Mouse (Mus musculus): Measurements from ENCODE around the gene Vkorc1. TPM values are rescaled to one million over a fixed set of nuclear protein-coding genes. Genes with fewer than 3 reads are reported as not detected.
A peak's percentile ranks its signal among the peaks of the same experiment; 100 is the strongest.

The Vkorc1 gene
- total RNA-seq, 1 experiment: 88.5 TPM

- peak overlapping the region; percentile 100 for H3K9ac ChIP-seq (ENCODE audit: insufficient read depth, low read depth, low read length, poor library complexity, severe bottlenecking)
- H3K9me3 ChIP-seq (ENCODE audit: control insufficient read depth, insufficient read depth, low read depth, low read length): no peaks in the 10 kb centered on the region
- H3K27ac ChIP-seq (ENCODE audit: insufficient read depth, low read depth, low read length, poor library complexity, severe bottlenecking): peak overlapping the region; percentile 99
- peak; percentile 73 for DNase-seq (ENCODE audit: low read depth, low spot score)
- peaks cover 24% of the 10 kb centered on the region for H3K36me3 ChIP-seq (ENCODE audit: control insufficient read depth, insufficient read depth, low read length, poor library complexity, severe bottlenecking)
- no peak for TF ChIP-seq MAFK (IDR thresholded peaks at IDR 0.05; ENCODE audit: insufficient read depth, low read depth, low read length)
- TF ChIP-seq HCFC1 (IDR thresholded peaks at IDR 0.05; ENCODE audit: borderline replicate concordance, insufficient read depth, low read length): peak; percentile 74
- TF ChIP-seq ZNF384 (IDR thresholded peaks at IDR 0.05; ENCODE audit: low read depth, low read length): no peak
- peak overlapping the region; percentile 77 to 90 for H3K4me3 ChIP-seq (ENCODE audit: insufficient read depth in 1 of 2, low read depth in 1 of 2, low read length in 2 of 2, poor library complexity in 1 of 2, severe bottlenecking in 1 of 2)
- H3K4me1 ChIP-seq (ENCODE audit: control insufficient read depth in 2 of 2, insufficient read depth in 2 of 2, low read length in 2 of 2, poor library complexity in 1 of 2): peaks cover 0 to 2% of the 10 kb centered on the region in 2 experiments; a peak in 1 of 4 replicates
- in situ Hi-C loops (cut with MboI; ENCODE audit: low sequenced_read_pairs in 2 of 2, unreplicated experiment in 2 of 2): no loop called here
Measured at GRCm38 (mm10) chr7:127875627-127876001, 19.8 kb downstream of the Vkorc1 start.

- Histone ChIP-seq H3K27ac (ENCODE audit: insufficient read depth, low read depth, low read length, poor library complexity, severe bottlenecking) (peak overlapping the region; percentile 99; the same call in 1 of the 2 replicates), H3K9me3 (ENCODE audit: control insufficient read depth, insufficient read depth, low read depth, low read length) (no peaks in the 10 kb centered on the region), H3K9ac (ENCODE audit: insufficient read depth, low read depth, low read length, poor library complexity, severe bottlenecking) (peak overlapping the region; percentile 100), H3K36me3 (ENCODE audit: control insufficient read depth, insufficient read depth, low read length, poor library complexity, severe bottlenecking) (peaks cover 18% of the 10 kb centered on the region), H3K4me1 (ENCODE audit: control insufficient read depth in 2 of 2, insufficient read depth in 2 of 2, low read length in 2 of 2, poor library complexity in 1 of 2) (peaks cover 0 to 2% of the 10 kb centered on the region in 2 experiments; a peak in 1 of 4 replicates), H3K4me3 (ENCODE audit: insufficient read depth in 1 of 2, low read depth in 1 of 2, low read length in 2 of 2, poor library complexity in 1 of 2, severe bottlenecking in 1 of 2) (peak overlapping the region; percentile 77 to 90)
- in situ Hi-C loops (cut with MboI; ENCODE audit: low sequenced_read_pairs in 2 of 2, unreplicated experiment in 2 of 2): no loop called here
- no peak for DNase-seq (ENCODE audit: low read depth, low spot score)
- TF ChIP-seq ZC3H11A (IDR thresholded peaks at IDR 0.05; ENCODE audit: borderline replicate concordance, low read depth, low read length): no peak
- TF ChIP-seq MAFK (IDR thresholded peaks at IDR 0.05; ENCODE audit: insufficient read depth, low read depth, low read length): no peak
- peak; percentile 71 for TF ChIP-seq ZNF384 (IDR thresholded peaks at IDR 0.05; ENCODE audit: low read depth, low read length)
- TF ChIP-seq CHD2 (IDR thresholded peaks at IDR 0.05; ENCODE audit: low read depth, low read length): no peak
- TF ChIP-seq HCFC1 (IDR thresholded peaks at IDR 0.05; ENCODE audit: borderline replicate concordance, insufficient read depth, low read length): no peak
Measured at GRCm38 (mm10) chr7:127874812-127875626, 20.4 kb downstream of the Vkorc1 start.

- Histone ChIP-seq H3K27ac (ENCODE audit: insufficient read depth, low read depth, low read length, poor library complexity, severe bottlenecking) (no peak overlapping the region), H3K9me3 (ENCODE audit: control insufficient read depth, insufficient read depth, low read depth, low read length) (no peaks in the 10 kb centered on the region), H3K9ac (ENCODE audit: insufficient read depth, low read depth, low read length, poor library complexity, severe bottlenecking) (no peak overlapping the region), H3K4me3 (ENCODE audit: insufficient read depth in 1 of 2, low read depth in 1 of 2, low read length in 2 of 2, poor library complexity in 1 of 2, severe bottlenecking in 1 of 2) (no peak overlapping the region), H3K4me1 (ENCODE audit: control insufficient read depth in 2 of 2, insufficient read depth in 2 of 2, low read length in 2 of 2, poor library complexity in 1 of 2) (peaks cover 0 to 2% of the 10 kb centered on the region in 2 experiments; a peak in 1 of 4 replicates), H3K36me3 (ENCODE audit: control insufficient read depth, insufficient read depth, low read length, poor library complexity, severe bottlenecking) (peaks cover 3% of the 10 kb centered on the region; the same call in 1 of the 2 replicates)
- no peak for TF ChIP-seq ZNF384 (IDR thresholded peaks at IDR 0.05; ENCODE audit: low read depth, low read length)
- TF ChIP-seq HCFC1 (IDR thresholded peaks at IDR 0.05; ENCODE audit: borderline replicate concordance, insufficient read depth, low read length): no peak
- peak; percentile 33; the same call in 1 of the 2 replicates for TF ChIP-seq ZC3H11A (IDR thresholded peaks at IDR 0.05; ENCODE audit: borderline replicate concordance, low read depth, low read length)
- no peak for TF ChIP-seq CHD2 (IDR thresholded peaks at IDR 0.05; ENCODE audit: low read depth, low read length)
- no peak for TF ChIP-seq MAFK (IDR thresholded peaks at IDR 0.05; ENCODE audit: insufficient read depth, low read depth, low read length)
- no peak for DNase-seq (ENCODE audit: low read depth, low spot score)
- in situ Hi-C loops (cut with MboI; ENCODE audit: low sequenced_read_pairs in 2 of 2, unreplicated experiment in 2 of 2): no loop called here
Measured at GRCm38 (mm10) chr7:127870136-127870821, 25.1 kb downstream of the Vkorc1 start.

- Histone ChIP-seq H3K27ac (ENCODE audit: insufficient read depth, low read depth, low read length, poor library complexity, severe bottlenecking) (no peak overlapping the region), H3K9me3 (ENCODE audit: control insufficient read depth, insufficient read depth, low read depth, low read length) (no peaks in the 10 kb centered on the region), H3K36me3 (ENCODE audit: control insufficient read depth, insufficient read depth, low read length, poor library complexity, severe bottlenecking) (peaks cover 3% of the 10 kb centered on the region; the same call in 1 of the 2 replicates), H3K4me1 (ENCODE audit: control insufficient read depth in 2 of 2, insufficient read depth in 2 of 2, low read length in 2 of 2, poor library complexity in 1 of 2) (peaks cover 0 to 2% of the 10 kb centered on the region in 2 experiments; a peak in 1 of 4 replicates), H3K4me3 (ENCODE audit: insufficient read depth in 1 of 2, low read depth in 1 of 2, low read length in 2 of 2, poor library complexity in 1 of 2, severe bottlenecking in 1 of 2) (no peak overlapping the region), H3K9ac (ENCODE audit: insufficient read depth, low read depth, low read length, poor library complexity, severe bottlenecking) (no peak overlapping the region)
- DNase-seq (ENCODE audit: low read depth, low spot score): no peak
- in situ Hi-C loops (cut with MboI; ENCODE audit: low sequenced_read_pairs in 2 of 2, unreplicated experiment in 2 of 2): no loop called here
- no peak for TF ChIP-seq ZC3H11A (IDR thresholded peaks at IDR 0.05; ENCODE audit: borderline replicate concordance, low read depth, low read length)
- TF ChIP-seq CHD2 (IDR thresholded peaks at IDR 0.05; ENCODE audit: low read depth, low read length): no peak
- TF ChIP-seq MAFK (IDR thresholded peaks at IDR 0.05; ENCODE audit: insufficient read depth, low read depth, low read length): no peak
- no peak for TF ChIP-seq HCFC1 (IDR thresholded peaks at IDR 0.05; ENCODE audit: borderline replicate concordance, insufficient read depth, low read length)
- TF ChIP-seq ZNF384 (IDR thresholded peaks at IDR 0.05; ENCODE audit: low read depth, low read length): no peak
Measured at GRCm38 (mm10) chr7:127869149-127869810, 26.1 kb downstream of the Vkorc1 start.
